Mouse (Mus musculus) small intestine, adult 2 months (tissue): ENCODE results near the gene Jhy. TPM values are rescaled to one million over a fixed set of nuclear protein-coding genes. Genes with fewer than 3 reads are reported as not detected.

ENCODE experiments used
- H3K27ac ChIP-seq: fragments of 200-500 bp; 2 replicates; pipeline ENCODE4 v1.5.1; 2012; ENCODE audit warnings: low read depth, low read length, control low read depth, inconsistent platforms; ENCODE audit not compliant: insufficient read depth
- H3K27me3 ChIP-seq: fragments of 200-500 bp; 2 replicates; pipeline ENCODE4 v1.6.1; 2012; ENCODE audit warnings: mild to moderate bottlenecking, moderate library complexity, low read length, inconsistent platforms; ENCODE audit not compliant: control insufficient read depth, insufficient read depth
- H3K36me3 ChIP-seq: fragments of 200-500 bp; 2 replicates; pipeline ENCODE4 v1.6.1; 2012; ENCODE audit warnings: mild to moderate bottlenecking, low read length, control low read depth, inconsistent platforms; ENCODE audit not compliant: control insufficient read depth, insufficient read depth
- H3K4me1 ChIP-seq: fragments of 200-500 bp; 2 replicates; pipeline ENCODE4 v1.6.1; 2012; ENCODE audit warnings: low read length, inconsistent platforms, mixed read lengths; ENCODE audit not compliant: control insufficient read depth, insufficient read depth, insufficient read length
- H3K4me3 ChIP-seq: fragments of 200-500 bp; 2 replicates; pipeline ENCODE4 v1.5.1; 2012; ENCODE audit warnings: low read depth, mild to moderate bottlenecking, control low read depth, inconsistent platforms, low read length, moderate library complexity
- CTCF ChIP-seq: fragments of 200-500 bp; IDR thresholded peaks from 2 replicates; pipeline ENCODE4 v1.5.1; 2012; ENCODE audit warnings: low read depth, mild to moderate bottlenecking, control low read depth, inconsistent platforms, low read length, moderate library complexity, mixed read lengths; ENCODE audit not compliant: insufficient replicate concordance, insufficient read length; ENCODE audit errors: extremely low read depth
- POLR2A ChIP-seq: fragments of 200-500 bp; IDR thresholded peaks from 2 replicates; pipeline ENCODE4 v1.6.1; 2012; ENCODE audit warnings: low read depth, mild to moderate bottlenecking, control low read depth, inconsistent platforms, low read length, moderate library complexity
- WGBS: fragments of 180-500 bp; shearing (Covaris S2); methylation state at CpG from one replicate; pipeline ENCODE4 v1.1.7; 2018; 5-methylcytosine and 5-hydroxymethylcytosine counted together
- polyA plus RNA-seq: library from polyadenylated mRNA; depleted of rRNA; stranded (reverse); fragments of >200 nt; gene quantifications from 2 replicates; pipeline ENCODE4 v1.2.3, GENCODE M21; 2012

The Jhy gene
- polyA plus RNA-seq, 1 experiment = 0.04 TPM

DNA sequence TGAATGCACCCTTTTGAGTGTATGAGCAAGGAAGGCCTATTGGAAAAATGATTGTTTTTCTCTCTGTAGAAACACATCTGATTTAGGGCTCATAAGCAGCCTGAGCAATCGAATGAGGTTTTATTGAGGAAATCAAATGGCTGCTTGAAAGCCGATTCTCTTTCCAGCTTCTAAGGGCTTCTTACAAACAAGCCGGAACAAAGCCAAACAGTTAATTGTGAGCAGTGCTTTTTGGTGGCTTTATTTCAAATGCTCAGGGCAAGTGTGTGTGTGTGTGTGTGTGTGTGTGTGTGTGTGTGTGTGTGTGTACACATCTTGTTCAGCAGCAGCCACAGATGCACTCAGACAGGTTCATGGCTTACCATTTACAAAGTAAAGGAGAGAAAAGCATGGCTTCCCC, 2.5 kb downstream of the Jhy start:
- Histone ChIP-seq H3K27me3 (peaks cover 13% of the 10 kb centered on the region), H3K27ac (no peak overlapping the region), H3K4me3 (no peak overlapping the region), H3K36me3 (no peaks in the 10 kb centered on the region), H3K4me1 (no peaks in the 10 kb centered on the region)
- WGBS = 71% methylated on average over 3 of the region's 3 CpGs
- TF ChIP-seq CTCF = no peak
- TF ChIP-seq POLR2A = no peak

DNA sequence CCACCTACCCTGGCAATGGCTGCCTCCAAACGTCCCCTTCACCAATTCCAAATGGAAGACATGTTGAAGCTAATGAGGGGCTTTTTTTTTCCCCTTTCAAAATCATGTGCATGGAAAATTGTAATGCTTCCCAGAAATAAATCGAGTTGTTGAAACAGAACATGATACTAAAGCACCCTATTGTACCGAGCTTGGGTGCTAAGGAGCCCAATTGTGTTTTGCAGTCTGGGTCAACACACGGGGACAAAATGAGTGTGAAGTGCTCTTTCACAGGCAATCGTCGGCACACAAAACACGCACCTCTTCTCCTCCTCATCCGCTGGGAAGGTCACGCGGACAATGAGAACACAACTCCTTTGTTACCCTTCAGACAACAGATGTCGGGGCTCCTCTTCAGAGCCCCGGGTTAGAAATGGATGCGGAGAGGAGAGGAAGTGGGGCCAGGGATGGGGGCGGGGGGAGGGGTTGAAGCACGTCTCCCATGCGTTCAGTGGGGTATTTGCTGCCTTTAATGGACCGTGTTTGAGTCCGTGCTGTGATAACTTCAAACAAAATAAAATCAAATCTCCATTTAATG, 14.8 kb downstream of the Jhy start:
- Histone ChIP-seq H3K4me1 (no peaks in the 10 kb centered on the region), H3K36me3 (no peaks in the 10 kb centered on the region), H3K27ac (no peak overlapping the region), H3K27me3 (no peaks in the 10 kb centered on the region), H3K4me3 (no peak overlapping the region)
- TF ChIP-seq CTCF (no peak), POLR2A (no peak)
- 52% methylated on average over 18 of the region's 18 CpGs for WGBS

DNA sequence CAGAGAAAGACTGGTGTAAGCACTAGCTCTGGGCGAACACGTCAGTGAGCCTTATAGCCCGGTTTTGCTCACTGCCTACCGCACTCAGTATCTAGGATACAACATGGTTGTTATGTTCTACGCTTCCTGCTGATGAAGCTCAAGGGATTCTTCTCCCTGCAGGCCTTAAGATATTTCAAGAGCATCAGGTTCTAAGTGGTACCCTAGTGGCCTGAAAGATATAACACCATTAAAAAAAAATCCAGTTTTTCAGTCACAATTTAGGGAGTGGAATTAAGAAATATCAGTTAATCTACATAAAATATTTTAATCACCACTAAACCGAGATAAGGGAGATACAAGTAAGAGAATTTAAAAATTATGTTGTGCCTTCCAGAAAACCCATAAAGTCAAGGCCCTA, 15.4 kb downstream of the Jhy start:
- Histone ChIP-seq H3K27me3 (no peaks in the 10 kb centered on the region), H3K4me1 (no peaks in the 10 kb centered on the region), H3K27ac (no peak overlapping the region), H3K36me3 (no peaks in the 10 kb centered on the region), H3K4me3 (no peak overlapping the region)
- TF ChIP-seq CTCF (no peak), POLR2A (no peak)
- WGBS = 91% methylated on average over 6 of the region's 6 CpGs

DNA sequence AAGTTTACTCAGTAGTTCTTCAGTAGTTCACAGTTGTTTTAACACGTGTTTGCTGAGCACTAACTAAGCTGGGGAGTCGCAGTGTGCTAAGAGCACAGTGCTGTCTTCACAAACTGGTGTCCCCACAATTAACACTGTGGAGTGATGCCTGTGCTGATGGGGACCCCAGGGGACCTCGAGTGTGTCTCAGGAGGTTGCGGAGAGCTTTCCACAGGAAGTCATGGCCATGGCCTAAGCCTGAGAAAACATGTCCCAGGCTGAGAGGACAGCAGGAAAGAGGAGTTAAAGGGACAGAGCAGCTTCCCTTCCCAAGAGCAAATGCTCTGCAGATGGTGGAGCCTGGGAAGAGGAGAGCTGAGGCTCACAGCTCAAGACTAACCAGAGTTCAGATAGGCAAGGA, 16.8 kb downstream of the Jhy start:
- H3K4me3 ChIP-seq = no peak overlapping the region
- WGBS = 40% methylated on average over 4 of the region's 4 CpGs
- TF ChIP-seq POLR2A (no peak), CTCF (no peak)
- H3K27ac ChIP-seq = no peak overlapping the region
- H3K27me3 ChIP-seq = no peaks in the 10 kb centered on the region
- H3K4me1 ChIP-seq = no peaks in the 10 kb centered on the region
- H3K36me3 ChIP-seq = no peaks in the 10 kb centered on the region

DNA sequence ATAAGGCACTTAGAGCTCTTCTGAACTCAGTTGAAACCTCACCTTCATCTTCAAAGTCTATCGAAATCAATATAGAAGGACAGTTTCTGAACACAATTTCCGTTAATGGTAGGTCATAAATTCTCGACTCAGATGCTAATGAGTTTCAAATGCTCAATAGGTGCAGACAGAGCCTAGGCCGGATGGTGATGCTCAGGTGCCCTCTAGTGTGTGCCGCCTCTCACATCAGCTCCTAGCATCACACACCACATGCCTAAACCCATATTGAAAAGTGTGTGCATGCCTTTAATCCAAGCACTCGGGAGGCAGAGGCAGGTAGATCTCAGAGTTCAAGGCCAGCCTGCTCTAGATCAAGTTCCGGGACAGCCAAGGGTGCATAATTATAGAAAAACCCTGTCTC, 26.5 kb downstream of the Jhy start:
- no peaks in the 10 kb centered on the region for H3K36me3 ChIP-seq
- 46% methylated on average over 7 of the region's 7 CpGs for WGBS
- TF ChIP-seq CTCF = no peak
- TF ChIP-seq POLR2A = no peak
- H3K27me3 ChIP-seq = no peaks in the 10 kb centered on the region
- no peaks in the 10 kb centered on the region for H3K4me1 ChIP-seq
- no peak overlapping the region for H3K4me3 ChIP-seq
- no peak overlapping the region for H3K27ac ChIP-seq

DNA sequence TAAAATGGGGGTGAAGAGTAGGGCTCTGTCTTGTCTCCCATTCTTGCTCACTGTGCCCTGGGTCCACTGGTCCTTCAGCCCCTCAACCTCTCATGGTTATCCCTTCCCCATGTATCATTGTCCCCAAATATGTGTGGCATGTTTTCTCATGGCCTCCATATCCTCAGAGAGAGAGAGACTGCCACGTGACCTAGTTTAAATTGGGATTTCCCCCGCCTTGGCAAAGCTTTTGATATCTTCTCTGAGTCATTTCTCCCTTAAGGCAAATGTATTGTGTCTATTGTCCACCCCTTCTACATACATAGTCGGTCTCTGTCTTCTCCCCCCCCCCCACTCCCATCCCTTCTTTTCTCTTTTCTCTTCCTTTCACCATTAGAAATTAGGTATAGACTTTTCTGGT, 30.6 kb downstream of the Jhy start:
- Histone ChIP-seq H3K4me3 (no peak overlapping the region), H3K36me3 (no peaks in the 10 kb centered on the region), H3K27me3 (no peaks in the 10 kb centered on the region), H3K4me1 (no peaks in the 10 kb centered on the region), H3K27ac (no peak overlapping the region)
- WGBS = 50% methylated on average over 3 of the region's 3 CpGs
- no peak for TF ChIP-seq CTCF

DNA sequence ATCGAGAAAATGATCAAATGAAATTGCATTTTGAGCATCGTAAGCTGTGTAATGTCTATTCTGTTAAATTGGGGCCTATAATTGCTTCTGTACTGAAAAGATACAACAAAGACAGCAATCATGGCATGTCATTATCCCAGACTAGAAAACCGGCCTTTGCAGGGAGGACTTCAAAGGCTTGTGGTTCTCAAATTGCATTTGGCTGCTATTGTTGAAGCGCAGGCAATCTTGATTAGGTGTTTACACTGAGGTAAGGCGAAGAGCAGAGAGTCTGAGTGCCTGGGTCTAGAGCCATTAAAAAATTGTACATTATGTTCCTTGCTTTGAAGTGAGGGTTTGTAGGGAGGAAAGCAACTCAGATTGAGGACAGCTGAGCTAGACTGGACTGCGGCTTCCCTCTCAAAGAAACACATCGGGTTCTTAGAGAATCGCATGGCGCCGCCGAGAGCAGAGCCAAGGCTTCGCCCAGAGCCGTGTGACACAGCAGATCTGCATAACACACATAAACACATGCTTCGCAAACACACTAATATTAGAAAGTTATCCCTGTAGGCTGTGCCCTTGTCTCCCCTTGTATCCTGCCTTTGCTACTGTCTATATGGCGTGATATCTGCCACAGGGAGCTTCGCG, 36.5 kb downstream of the Jhy start:
- WGBS = 77% methylated on average over 17 of the region's 17 CpGs
- Histone ChIP-seq H3K27ac (no peak overlapping the region), H3K4me3 (no peak overlapping the region), H3K4me1 (no peaks in the 10 kb centered on the region), H3K27me3 (no peaks in the 10 kb centered on the region), H3K36me3 (no peaks in the 10 kb centered on the region)
- TF ChIP-seq CTCF (no peak), POLR2A (no peak)
